Mouse (Mus musculus): ENCODE measurements around the gene Fli1.

DNA sequence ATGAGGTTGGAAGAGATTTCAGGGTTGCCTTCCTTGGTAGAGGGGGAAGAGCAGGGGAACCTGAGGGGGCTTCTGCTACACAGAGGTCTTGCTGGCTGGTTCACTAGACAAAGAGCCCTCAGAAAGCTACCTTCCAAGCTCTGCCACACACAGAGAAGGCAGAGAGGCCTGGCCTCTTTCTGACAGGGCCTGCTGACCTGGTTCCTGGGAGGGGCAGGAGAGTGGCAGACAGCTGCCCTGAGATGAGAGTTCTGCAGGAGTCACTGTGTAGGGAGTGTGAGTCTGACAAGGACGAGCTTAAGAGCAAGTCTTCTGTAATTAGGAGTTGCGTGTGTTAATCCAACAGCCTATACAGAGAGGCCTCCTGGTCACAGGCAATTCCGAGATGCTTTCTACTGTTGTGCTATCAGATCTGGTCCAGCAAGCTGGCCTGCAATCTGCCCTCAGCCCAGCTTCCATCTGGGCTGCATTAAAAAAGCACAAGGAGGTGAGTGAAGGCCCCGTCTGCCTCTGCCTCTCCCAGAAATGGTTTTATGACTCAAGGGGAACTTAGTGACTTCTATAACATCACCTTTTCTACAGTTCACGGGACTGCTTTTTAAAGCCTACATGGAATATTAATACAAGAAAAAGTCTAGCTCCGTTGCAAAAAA lies 28.1 kb downstream of the Fli1 start:
- no peak for TF ChIP-seq CTCF (IDR thresholded peaks at IDR 0.05; ENCODE audit: low read depth, low read length)
- no peak for TF ChIP-seq POLR2AphosphoS5 (IDR thresholded peaks at IDR 0.05; ENCODE audit: insufficient replicate concordance, low read depth, low read length)
- TF ChIP-seq TAL1 (conservative IDR thresholded peaks at IDR 0.05; ENCODE audit: low read depth, low read length), result no peak
- TF ChIP-seq GATA2 (IDR thresholded peaks at IDR 0.05; ENCODE audit: borderline replicate concordance, low read depth, low read length), result no peak
- no peak for TF ChIP-seq GATA1 (IDR thresholded peaks at IDR 0.05; ENCODE audit: borderline replicate concordance, low read length)
